Mouse (Mus musculus) ovary, adult 10 weeks (tissue): ENCODE measurements around the gene Tas2r102. TPM values are rescaled to one million over a fixed set of nuclear protein-coding genes. Genes with fewer than 3 reads are reported as not detected.

Experiments used
- polyA plus RNA-seq: library from polyadenylated mRNA; stranded (reverse); fragments of 350-450 nt; fragmentation: Illumina TruSeq; extraction: RNeasy Lipid Tissue Mini Kit (QIAGEN cat#74804); gene quantifications from one replicate; pipeline ENCODE4 v1.2.3, GENCODE M21; 2014

The Tas2r102 gene
- not detected for polyA plus RNA-seq

DNA sequence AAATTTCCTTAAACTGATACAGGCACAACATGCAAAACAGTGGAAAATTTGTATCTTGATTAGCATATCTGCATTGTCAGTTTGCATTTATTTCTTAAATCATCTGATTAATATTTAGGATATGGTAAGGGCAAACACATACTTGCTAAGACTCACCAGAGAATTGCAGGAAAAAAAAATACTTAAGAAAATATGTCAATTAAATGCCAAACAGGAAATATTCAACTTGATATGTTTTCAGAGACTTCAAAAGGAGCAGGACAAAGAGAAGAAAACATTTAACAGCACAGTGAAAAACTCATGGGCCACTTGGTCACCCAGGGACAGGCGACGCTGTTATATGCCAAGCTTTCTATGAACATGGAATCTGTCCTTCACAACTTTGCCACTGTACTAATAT is at the start of gene Tas2r102:
Tas2r102 (plus strand) TSS at position 301 of the 400 bp plus-strand sequence.

DNA sequence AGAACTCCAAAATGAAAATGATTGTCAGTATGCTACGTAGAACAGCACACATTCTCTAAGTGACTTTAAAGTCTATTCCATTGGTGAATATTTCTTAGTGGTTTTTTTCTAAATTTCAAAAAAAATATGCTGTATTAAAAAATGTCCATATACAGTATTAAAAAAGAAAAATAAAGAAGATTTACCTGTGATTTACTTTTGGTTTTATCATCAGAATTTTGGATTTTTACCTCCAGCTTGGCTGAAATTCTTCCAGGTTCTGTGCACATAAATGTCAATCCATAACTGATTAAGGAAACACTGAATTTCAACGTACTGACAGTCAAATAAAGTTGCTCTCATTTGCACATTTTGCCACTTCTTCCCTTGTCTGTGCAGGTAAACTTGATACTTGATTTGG is 24.0 kb upstream of the Tas2r102 start, which contains the start of gene Tas2r115:
Tas2r115 (minus strand) TSS at position 101 of the 400 bp plus-strand sequence.

DNA sequence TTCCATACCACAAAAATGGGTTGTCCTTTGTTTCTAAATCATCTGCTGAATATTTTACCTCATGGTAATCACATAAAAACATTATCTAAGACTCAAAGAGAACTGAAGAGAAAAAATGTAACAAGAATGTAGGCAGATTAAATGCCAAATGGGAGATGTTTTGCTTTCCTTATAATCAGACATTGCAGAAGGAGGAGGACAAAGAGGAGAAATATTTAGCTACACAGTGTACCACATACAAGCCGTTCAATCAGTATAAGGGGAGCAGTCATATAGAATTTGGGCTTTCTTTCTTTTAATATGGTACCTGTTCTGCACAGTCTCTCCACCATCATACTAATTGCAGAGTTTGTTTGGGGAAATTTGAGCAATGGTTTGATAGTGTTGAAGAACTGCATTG is 7.5 kb upstream of the Tas2r102 start, which contains the start of gene Tas2r124:
Tas2r124 (plus strand) TSS at position 301 of the 400 bp plus-strand sequence.

DNA sequence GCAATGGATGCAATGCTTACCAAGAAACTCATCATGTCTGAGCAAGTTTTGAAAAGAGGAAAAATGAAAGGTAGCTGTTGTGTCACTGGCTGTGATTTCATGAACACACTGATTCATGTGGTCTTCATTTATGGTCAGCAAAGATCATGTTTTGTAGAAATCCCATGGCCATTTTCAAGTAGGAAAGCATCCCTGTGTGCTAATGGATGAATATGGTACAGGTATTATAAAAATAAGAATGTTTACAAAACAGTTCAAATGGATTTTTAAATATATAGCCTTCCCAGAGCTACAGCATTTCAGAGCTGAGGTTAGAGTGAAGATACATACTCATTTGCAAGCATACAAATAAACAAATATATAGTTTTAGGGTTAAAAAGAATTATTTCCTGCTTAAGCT is 16.1 kb downstream of the Tas2r102 start, which contains the start of gene Tas2r136:
Tas2r136 (minus strand) TSS at position 101 of the 400 bp plus-strand sequence.

DNA sequence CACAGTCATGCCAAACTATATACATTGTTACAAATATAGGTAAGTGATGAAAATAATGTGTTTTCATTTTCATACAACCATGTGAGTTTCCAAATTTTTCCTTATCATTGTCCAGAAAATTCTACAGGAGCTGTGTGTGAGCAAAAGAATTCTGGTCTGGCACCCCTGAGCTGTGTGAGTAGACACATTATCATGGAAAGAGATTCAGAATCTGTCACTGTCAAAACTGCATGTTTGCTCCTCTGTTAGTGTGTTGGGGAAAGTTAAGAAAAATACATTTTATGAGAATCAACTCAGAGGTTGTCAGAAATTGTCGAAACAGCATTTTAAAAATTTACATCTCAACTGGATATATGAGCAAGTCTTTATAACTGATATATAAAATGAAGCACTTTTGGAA is 40.6 kb downstream of the Tas2r102 start, which contains the start of gene Tas2r117:
Tas2r117 (plus strand) TSS at position 301 of the 400 bp plus-strand sequence.

Other genes with a start within 250 kb of the Tas2r102 start
- gene Prh1, start 192.3 kb upstream of the Tas2r102 start, polyA plus RNA-seq = not detected
- gene Prp2, start 166.2 kb upstream of the Tas2r102 start, polyA plus RNA-seq = not detected
- not detected for gene A630073D07Rik, start 110.6 kb upstream of the Tas2r102 start, polyA plus RNA-seq
- not detected for gene Tas2r120, start 105.2 kb upstream of the Tas2r102 start, polyA plus RNA-seq
- gene Tas2r121, start 61.1 kb upstream of the Tas2r102 start, polyA plus RNA-seq = not detected
- not detected for gene Tas2r122, start 50.2 kb upstream of the Tas2r102 start, polyA plus RNA-seq
- not detected for gene Tas2r115, start 24.1 kb upstream of the Tas2r102 start, polyA plus RNA-seq
- not detected for gene Tas2r124, start 7.4 kb upstream of the Tas2r102 start, polyA plus RNA-seq
- not detected for gene Tas2r136, start 16.0 kb downstream of the Tas2r102 start, polyA plus RNA-seq
- not detected for gene Tas2r117, start 40.7 kb downstream of the Tas2r102 start, polyA plus RNA-seq
- not detected for gene Tas2r123, start 85.0 kb downstream of the Tas2r102 start, polyA plus RNA-seq
- not detected for gene Tas2r116, start 93.3 kb downstream of the Tas2r102 start, polyA plus RNA-seq
- gene Tas2r110, start 105.9 kb downstream of the Tas2r102 start, polyA plus RNA-seq = not detected
- gene Tas2r113, start 130.9 kb downstream of the Tas2r102 start, polyA plus RNA-seq = not detected
- gene Tas2r125, start 147.5 kb downstream of the Tas2r102 start, polyA plus RNA-seq = not detected
- not detected for gene Tas2r129, start 189.0 kb downstream of the Tas2r102 start, polyA plus RNA-seq
- gene Tas2r131, start 195.8 kb downstream of the Tas2r102 start, polyA plus RNA-seq = not detected
- not detected for gene Tas2r109, start 218.8 kb downstream of the Tas2r102 start, polyA plus RNA-seq